Mouse (Mus musculus): ENCODE measurements around the gene Tle4. TPM values are rescaled to one million over a fixed set of nuclear protein-coding genes. Genes with fewer than 3 reads are reported as not detected.
A peak's percentile ranks its signal among the peaks of the same experiment; 100 is the strongest.

Tle4 gene
- total and polyA plus RNA-seq, 3 experiments = 5.2 to 11.2 (median 7.8) TPM

GRCm38 (mm10) chr19:14591809-14592535 lies 5.9 kb downstream of the Tle4 start:
- no peak for DNase-seq

- DNase-seq = no peak
These were observed 7.7 kb downstream of the Tle4 start for GRCm38 (mm10) chr19:14590154-14590553.

GRCm38 (mm10) chr19:14588221-14589123 lies 9.4 kb downstream of the Tle4 start:
- DNase-seq = no peak

GRCm38 (mm10) chr19:14586171-14586570 lies 11.7 kb downstream of the Tle4 start:
- DNase-seq = no peak

GRCm38 (mm10) chr19:14585731-14586130 lies 12.1 kb downstream of the Tle4 start:
- DNase-seq = no peak

- no peak for DNase-seq
These were observed 12.6 kb downstream of the Tle4 start for GRCm38 (mm10) chr19:14585235-14585634.

GRCm38 (mm10) chr19:14578698-14579097 lies 19.2 kb downstream of the Tle4 start:
- no peak for DNase-seq

GRCm38 (mm10) chr19:14578016-14578415 lies 19.8 kb downstream of the Tle4 start:
- no peak for DNase-seq

- DNase-seq = no peak
These were observed 21.5 kb downstream of the Tle4 start for GRCm38 (mm10) chr19:14576311-14576710.

GRCm38 (mm10) chr19:14568879-14569278 lies 29.0 kb downstream of the Tle4 start:
- no peak for DNase-seq

- DNase-seq = no peak
These were observed 30.8 kb downstream of the Tle4 start for GRCm38 (mm10) chr19:14567081-14567480.

GRCm38 (mm10) chr19:14566564-14567021 lies 31.3 kb downstream of the Tle4 start:
- DNase-seq = peak; percentile 5

- DNase-seq = no peak
These were observed 32.3 kb downstream of the Tle4 start for GRCm38 (mm10) chr19:14565424-14566069.

- no peak for DNase-seq
These were observed 34.4 kb downstream of the Tle4 start for GRCm38 (mm10) chr19:14563273-14563959.

- DNase-seq = no peak
These were observed 50.0 kb downstream of the Tle4 start for GRCm38 (mm10) chr19:14547871-14548270.

GRCm38 (mm10) chr19:14547133-14547842 lies 50.6 kb downstream of the Tle4 start:
- DNase-seq = no peak

GRCm38 (mm10) chr19:14545485-14545884 lies 52.4 kb downstream of the Tle4 start:
- DNase-seq = no peak

GRCm38 (mm10) chr19:14543305-14543704 lies 54.5 kb downstream of the Tle4 start:
- no peak for DNase-seq

- no peak for DNase-seq
These were observed 57.2 kb downstream of the Tle4 start for GRCm38 (mm10) chr19:14540678-14541077.

- no peak for DNase-seq
These were observed 61.2 kb downstream of the Tle4 start for GRCm38 (mm10) chr19:14536676-14537075.

- DNase-seq = no peak
These were observed 63.4 kb downstream of the Tle4 start for GRCm38 (mm10) chr19:14534447-14534846.
